Mouse (Mus musculus): ENCODE measurements at regions not wholly inside any gene's neighbourhood (a gene's known extent, or its start where the extent isn't known, plus 50 kb on each side); places are given as distances from the start of the nearest gene placed in this dataset.

DNA sequence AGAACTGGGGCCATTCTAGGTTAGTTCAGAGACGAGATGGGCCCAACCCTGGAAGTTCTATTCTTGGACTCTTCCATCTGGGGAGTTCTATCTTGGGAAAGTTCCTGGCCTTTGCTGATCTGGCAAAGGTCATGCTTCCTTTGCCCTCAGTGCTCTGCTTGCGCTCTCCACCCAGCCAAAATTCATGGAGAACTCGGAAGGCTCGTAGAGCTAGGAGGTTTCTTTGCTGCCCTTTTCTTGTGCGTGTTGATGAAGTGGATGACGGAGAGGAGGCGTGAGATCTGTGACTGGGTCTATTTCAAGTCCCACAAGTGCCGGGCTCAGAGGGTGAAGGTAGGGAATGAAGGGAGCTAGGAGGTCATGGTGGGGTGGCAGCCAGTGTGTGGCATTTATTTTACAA, 282.4 kb downstream of the Kcnrg start:
- no peak for TF ChIP-seq CTCF (IDR thresholded peaks at IDR 0.05 in 2 of 3, conservative IDR thresholded peaks at IDR 0.05 in 1 of 3; ENCODE audit: control insufficient read depth in 1 of 3, insufficient read depth in 1 of 3, low read depth in 2 of 3, low read length in 3 of 3, poor library complexity in 1 of 3, severe bottlenecking in 1 of 3)
- no peak for TF ChIP-seq POLR2A (IDR thresholded peaks at IDR 0.05; ENCODE audit: control insufficient read depth in 1 of 2, insufficient read depth in 1 of 2, low read depth in 1 of 2, low read length in 2 of 2, poor library complexity in 1 of 2)
- no peak for TF ChIP-seq GABPA (IDR thresholded peaks at IDR 0.05; ENCODE audit: low read depth, low read length)
- no peak for TF ChIP-seq TAL1 (IDR thresholded peaks at IDR 0.05; ENCODE audit: low read length)
- no peak for TF ChIP-seq MAFK (IDR thresholded peaks at IDR 0.05; ENCODE audit: borderline replicate concordance, low read depth, low read length)
- TF ChIP-seq USF1 (IDR thresholded peaks at IDR 0.05; ENCODE audit: low read depth, low read length): no peak
- no peak for TF ChIP-seq TBP (IDR thresholded peaks at IDR 0.05; ENCODE audit: low read depth, low read length)

Measured in MEL (cell line).